Mouse (Mus musculus) liver, adult 2 months (tissue): ENCODE results near the gene Megf11.

ENCODE experiments used
- CTCF ChIP-seq: fragments of 200-500 bp; IDR thresholded peaks from 2 replicates; pipeline ENCODE4 v1.5.1; 2011; ENCODE audit warnings: low read depth, low read length, control low read depth
- POLR2A ChIP-seq: fragments of 200-500 bp; IDR thresholded peaks from 2 replicates; pipeline ENCODE4 v1.6.1; 2011; ENCODE audit warnings: low read length, control low read depth; ENCODE audit not compliant: insufficient read depth; ENCODE audit errors: extremely low read depth

- TF ChIP-seq CTCF: no peak
- TF ChIP-seq POLR2A: no peak
These were observed 226.9 kb downstream of the Megf11 start for GRCm38 (mm10) chr9:64612121-64612983.
